Mouse (Mus musculus): ENCODE measurements at regions not wholly inside any gene's neighbourhood (a gene's known extent, or its start where the extent isn't known, plus 50 kb on each side); places are given as distances from the start of the nearest gene placed in this dataset.
"Not testable (repeated sequence)": the region's sequence is repeated elsewhere in the genome, so short reads cannot be mapped to it uniquely, and the experiment has no call there.

DNA sequence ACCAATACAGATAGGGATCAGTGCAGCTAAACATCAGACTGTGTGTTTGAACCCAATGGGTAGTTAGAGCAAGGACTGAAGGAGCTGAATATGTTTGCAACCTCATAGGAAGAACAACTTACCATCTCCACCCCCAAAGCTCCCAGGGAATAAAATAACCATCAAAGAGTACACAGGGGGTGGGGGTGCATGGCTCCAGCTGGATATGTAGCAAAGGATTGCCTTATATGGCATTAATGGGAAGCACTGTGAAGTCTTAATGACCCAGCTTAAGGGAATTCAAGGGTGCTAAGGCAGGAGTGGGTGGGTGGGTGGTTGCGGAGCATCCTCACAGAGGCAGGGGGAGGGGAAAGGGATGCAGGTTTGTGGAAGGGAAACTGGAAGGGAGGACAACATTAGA lies 404.0 kb upstream of the Gm12887 start:
- Histone ChIP-seq H3K9ac (ENCODE audit: low read depth, low read length) (no peak overlapping the region), H3K27ac (no peak overlapping the region), H3K4me3 (replicated peaks; ENCODE audit: low read depth, low read length) (no peak overlapping the region), H3K4me2 (ENCODE audit: low read length) (no peak overlapping the region), H3K27me3 (ENCODE audit: insufficient read depth, low read length) (no peaks in the 10 kb centered on the region), H3K9me3 (replicated peaks; ENCODE audit: low read length) (peaks cover 38% of the 10 kb centered on the region), H3K36me3 (ENCODE audit: insufficient read depth, low read length) (no peaks in the 10 kb centered on the region), H3K4me1 (replicated peaks; ENCODE audit: insufficient read depth, low read length) (no peaks in the 10 kb centered on the region)
- ATAC-seq (replicated peaks; ENCODE audit: low FRiP score, low read depth), result peak; percentile 40
- DNase-seq (ENCODE audit: low spot score), result no peak
- WGBS, result 87% methylated on average over 1 of the region's 1 CpGs
- TF ChIP-seq CTCF (IDR thresholded peaks at IDR 0.05; ENCODE audit: low read depth), result no peak

DNA sequence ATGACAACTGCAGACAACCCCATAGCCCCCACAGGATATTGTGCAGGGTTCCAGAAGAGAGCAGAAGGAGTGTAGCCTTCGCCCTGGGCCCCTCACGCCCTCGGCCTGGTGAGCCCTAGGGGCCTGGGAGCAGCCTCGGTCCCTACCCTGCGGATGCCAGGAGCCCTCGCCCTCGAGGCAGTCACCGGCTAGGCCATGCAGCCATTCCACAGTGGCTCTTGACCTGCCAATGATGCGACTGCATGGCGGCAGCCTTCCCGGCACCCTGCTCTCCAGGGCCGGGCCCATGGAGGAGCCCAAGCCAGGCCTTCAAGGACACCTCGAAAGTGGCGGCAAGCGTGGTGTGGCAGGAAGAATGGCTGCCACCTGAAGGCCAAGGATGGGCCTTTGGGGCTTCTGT lies 401.0 kb upstream of the Gm12887 start:
- Histone ChIP-seq H3K36me3 (ENCODE audit: insufficient read depth, low read length) (no peaks in the 10 kb centered on the region), H3K9me3 (replicated peaks; ENCODE audit: low read length) (peaks cover 41% of the 10 kb centered on the region)

DNA sequence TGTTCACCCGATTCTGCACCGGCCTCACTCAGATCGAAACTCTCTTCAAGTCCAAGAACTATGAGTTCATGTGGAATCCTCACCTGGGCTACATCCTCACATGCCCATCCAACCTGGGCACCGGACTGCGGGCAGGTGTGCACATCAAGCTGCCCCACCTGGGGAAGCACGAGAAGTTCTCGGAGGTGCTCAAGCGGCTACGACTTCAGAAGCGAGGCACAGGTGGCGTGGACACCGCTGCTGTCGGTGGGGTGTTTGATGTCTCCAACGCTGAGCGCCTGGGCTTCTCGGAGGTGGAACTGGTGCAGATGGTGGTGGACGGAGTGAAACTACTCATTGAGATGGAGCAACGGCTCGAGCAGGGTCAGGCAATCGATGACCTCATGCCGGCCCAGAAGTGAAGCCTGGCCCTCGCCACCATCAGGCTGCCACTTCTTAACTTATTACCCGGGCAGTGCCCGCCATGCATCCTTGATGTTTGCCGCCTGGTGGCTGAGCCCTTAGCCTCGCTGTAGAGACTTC lies 387.1 kb upstream of the Gm12887 start:
- not testable (repeated sequence) for H3K4me3 ChIP-seq (replicated peaks; ENCODE audit: low read depth, low read length); H3K4me2 ChIP-seq (ENCODE audit: low read length); H3K27ac ChIP-seq; H3K27me3 ChIP-seq (ENCODE audit: insufficient read depth, low read length); H3K4me1 ChIP-seq (replicated peaks; ENCODE audit: insufficient read depth, low read length); H3K36me3 ChIP-seq (ENCODE audit: insufficient read depth, low read length); DNase-seq (ENCODE audit: low spot score); H3K9ac ChIP-seq (ENCODE audit: low read depth, low read length)
- H3K9me3 ChIP-seq (replicated peaks; ENCODE audit: low read length), result peaks cover 19% of the 10 kb centered on the region; the same call in 1 of the 2 replicates
- 94% methylated on average over 24 of the region's 26 CpGs for WGBS
- 0 out of 2 replicates have a peak, but pooled peaks have one; percentile 22 for ATAC-seq (replicated peaks; ENCODE audit: low FRiP score, low read depth)

More for the DNA sequence above, 401.0 kb upstream of the Gm12887 start:
- WGBS, result 89% methylated on average over 15 of the region's 15 CpGs
- Histone ChIP-seq H3K27me3 (ENCODE audit: insufficient read depth, low read length) (no peaks in the 10 kb centered on the region), H3K27ac (no peak overlapping the region), H3K4me3 (replicated peaks; ENCODE audit: low read depth, low read length) (no peak overlapping the region), H3K9ac (ENCODE audit: low read depth, low read length) (no peak overlapping the region), H3K4me2 (ENCODE audit: low read length) (no peak overlapping the region), H3K4me1 (replicated peaks; ENCODE audit: insufficient read depth, low read length) (no peaks in the 10 kb centered on the region)
- ATAC-seq (replicated peaks; ENCODE audit: low FRiP score, low read depth) (peak; percentile 54; the same call in 1 of the 2 replicates), DNase-seq (ENCODE audit: low spot score) (no peak)
- no peak for TF ChIP-seq CTCF (IDR thresholded peaks at IDR 0.05; ENCODE audit: low read depth)

DNA sequence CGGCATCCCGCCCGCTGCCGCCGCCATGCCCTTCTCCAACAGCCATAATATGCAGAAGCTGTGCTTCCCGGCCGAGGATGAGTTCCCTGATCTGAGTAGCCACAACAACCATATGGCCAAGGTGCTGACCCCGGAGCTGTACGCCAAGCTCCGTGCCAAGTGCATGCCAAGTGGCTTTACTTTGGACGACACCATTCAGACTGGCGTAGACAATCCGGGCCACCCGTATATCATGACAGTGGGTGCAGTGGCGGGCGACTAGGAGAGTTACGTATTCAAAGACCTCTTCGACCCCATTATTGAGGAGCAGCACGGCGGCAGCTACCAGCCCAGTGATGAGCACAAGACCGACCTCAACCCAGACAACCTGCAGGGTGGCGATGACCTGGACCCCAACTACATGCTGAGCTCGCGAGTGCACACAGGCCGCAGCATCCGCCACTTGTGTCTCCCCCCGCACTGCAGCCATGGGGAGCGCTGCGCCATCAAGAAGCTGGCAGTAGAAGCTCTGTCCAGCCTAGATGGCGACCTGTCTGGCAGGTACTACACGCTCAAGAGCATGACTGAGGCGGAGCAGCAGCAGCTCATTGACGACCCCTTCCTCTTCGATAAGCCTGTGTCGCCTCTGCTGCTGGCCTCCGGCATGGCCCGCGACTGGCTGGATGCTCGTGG lies 386.4 kb upstream of the Gm12887 start:
- WGBS, result 95% methylated on average over 39 of the region's 39 CpGs
- H3K27me3 ChIP-seq (ENCODE audit: insufficient read depth, low read length), result no peaks in the 10 kb centered on the region
- peak; percentile 51; the same call in 1 of the 2 replicates for ATAC-seq (replicated peaks; ENCODE audit: low FRiP score, low read depth)

DNA sequence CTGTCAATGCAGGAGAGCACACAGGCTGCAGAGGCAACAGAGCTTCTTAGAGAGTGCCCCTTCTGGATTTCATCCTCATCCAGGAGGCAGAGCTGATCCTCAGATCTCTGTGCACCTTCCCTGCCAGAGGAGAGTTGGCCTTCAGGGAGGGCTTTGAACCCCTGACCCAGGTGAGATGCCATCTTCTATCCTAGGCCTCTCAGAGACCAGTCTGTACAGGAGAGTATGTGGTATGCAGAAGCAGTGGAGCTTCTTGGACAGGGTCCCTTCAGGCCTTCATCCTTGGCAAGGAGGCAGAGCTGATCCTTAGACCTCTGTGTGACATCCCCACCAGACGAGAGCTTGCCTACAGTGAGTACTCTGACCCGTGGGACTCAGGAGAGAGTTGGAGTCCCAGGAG lies 364.8 kb upstream of the Gm12887 start:
- TF ChIP-seq CTCF (IDR thresholded peaks at IDR 0.05; ENCODE audit: low read depth), result no peak
- 0 out of 2 replicates have a peak, but pooled peaks cover 22% of the 10 kb centered on the region for H3K9me3 ChIP-seq (replicated peaks; ENCODE audit: low read length)
- no peak overlapping the region for H3K4me2 ChIP-seq (ENCODE audit: low read length)
- H3K4me1 ChIP-seq (replicated peaks; ENCODE audit: insufficient read depth, low read length), result no peaks in the 10 kb centered on the region
- no peak overlapping the region for H3K4me3 ChIP-seq (replicated peaks; ENCODE audit: low read depth, low read length)
- no peaks in the 10 kb centered on the region for H3K36me3 ChIP-seq (ENCODE audit: insufficient read depth, low read length)
- H3K27ac ChIP-seq, result no peak overlapping the region
- H3K9ac ChIP-seq (ENCODE audit: low read depth, low read length), result no peak overlapping the region
- ATAC-seq (replicated peaks; ENCODE audit: low FRiP score, low read depth), result no peak; the same call in 1 of the 2 replicates
- H3K27me3 ChIP-seq (ENCODE audit: insufficient read depth, low read length), result no peaks in the 10 kb centered on the region
- 64% methylated on average over 2 of the region's 2 CpGs for WGBS
- DNase-seq (ENCODE audit: low spot score), result no peak

More for the DNA sequence above, 386.4 kb upstream of the Gm12887 start:
- H3K9ac ChIP-seq (ENCODE audit: low read depth, low read length), result no peak overlapping the region
- H3K9me3 ChIP-seq (replicated peaks; ENCODE audit: low read length), result peaks cover 22% of the 10 kb centered on the region; the same call in 1 of the 2 replicates
- no peak overlapping the region for H3K4me3 ChIP-seq (replicated peaks; ENCODE audit: low read depth, low read length)
- DNase-seq (ENCODE audit: low spot score), result no peak
- H3K4me1 ChIP-seq (replicated peaks; ENCODE audit: insufficient read depth, low read length), result no peaks in the 10 kb centered on the region
- no peaks in the 10 kb centered on the region for H3K36me3 ChIP-seq (ENCODE audit: insufficient read depth, low read length)
- H3K27ac ChIP-seq, result no peak overlapping the region
- no peak for TF ChIP-seq CTCF (IDR thresholded peaks at IDR 0.05; ENCODE audit: low read depth)
- H3K4me2 ChIP-seq (ENCODE audit: low read length), result no peak overlapping the region

DNA sequence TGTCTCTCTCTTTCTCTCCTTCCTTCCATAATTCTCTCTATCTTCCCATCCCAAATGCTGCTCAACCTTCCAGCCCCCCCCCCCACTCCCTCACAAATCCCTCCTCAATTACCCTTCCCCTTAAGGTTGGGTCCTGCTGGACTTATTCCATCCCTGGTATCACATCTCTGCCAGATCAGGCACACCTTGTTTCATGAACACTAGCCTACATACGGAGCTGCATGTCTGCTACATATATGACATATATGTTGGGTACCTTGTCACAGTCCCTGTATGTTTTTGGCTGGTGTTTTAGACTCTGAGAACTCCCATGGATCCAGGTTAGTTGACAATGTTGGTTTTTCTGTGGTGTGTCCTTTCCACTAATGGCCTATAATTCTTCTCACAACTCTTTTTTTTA lies 363.5 kb upstream of the Gm12887 start:
- Histone ChIP-seq H3K36me3 (ENCODE audit: insufficient read depth, low read length) (no peaks in the 10 kb centered on the region), H3K4me1 (replicated peaks; ENCODE audit: insufficient read depth, low read length) (no peaks in the 10 kb centered on the region), H3K9ac (ENCODE audit: low read depth, low read length) (no peak overlapping the region), H3K27me3 (ENCODE audit: insufficient read depth, low read length) (no peaks in the 10 kb centered on the region), H3K4me3 (replicated peaks; ENCODE audit: low read depth, low read length) (no peak overlapping the region), H3K4me2 (ENCODE audit: low read length) (no peak overlapping the region), H3K27ac (no peak overlapping the region), H3K9me3 (replicated peaks; ENCODE audit: low read length) (0 out of 2 replicates have a peak, but pooled peaks cover 22% of the 10 kb centered on the region)
- WGBS, result 58% methylated on average over 1 of the region's 1 CpGs
- ATAC-seq (replicated peaks; ENCODE audit: low FRiP score, low read depth) (no peak), DNase-seq (ENCODE audit: low spot score) (no peak)
- TF ChIP-seq CTCF (IDR thresholded peaks at IDR 0.05; ENCODE audit: low read depth), result no peak

Measured in kidney, postnatal 0 days (tissue).